Mouse (Mus musculus) liver, embryonic 13.5 days (tissue): ENCODE results near the gene Osbpl10. TPM values are rescaled to one million over a fixed set of nuclear protein-coding genes. Genes with fewer than 3 reads are reported as not detected.

ENCODE experiments used
- ATAC-seq: fragments of 200-750 bp; cut with Nextera tagmentation; 2 replicates; pipeline ENCODE4 v1.8.0; 2017; ENCODE audit warnings: low read depth, mild to moderate bottlenecking, moderate number of reproducible peaks, moderate library complexity
- DNase-seq: peaks from one replicate; pipeline ENCODE4 v3.0.0; 2022
- H3K27ac ChIP-seq: fragments of 300-500 bp; sonication (generic); 2 replicates; pipeline ENCODE4 v1.5.1; 2015; ENCODE audit warnings: moderate library complexity, mild to moderate bottlenecking, inconsistent platforms
- H3K27me3 ChIP-seq: fragments of 300-500 bp; sonication (generic); 2 replicates; pipeline ENCODE4 v1.6.1; 2015; ENCODE audit warnings: mild to moderate bottlenecking, inconsistent platforms
- H3K36me3 ChIP-seq: fragments of 300-500 bp; sonication (generic); 2 replicates; pipeline ENCODE4 v1.6.1; 2015; ENCODE audit warnings: mild to moderate bottlenecking, inconsistent platforms
- H3K4me1 ChIP-seq: fragments of 300-500 bp; sonication (generic); replicated peaks from 2 replicates; pipeline ENCODE4 v1.6.1; 2015; ENCODE audit warnings: inconsistent platforms
- H3K4me2 ChIP-seq: fragments of 300-500 bp; sonication (generic); 2 replicates; pipeline ENCODE4 v1.6.1; 2015; ENCODE audit warnings: inconsistent platforms, mild to moderate bottlenecking, moderate library complexity
- H3K4me3 ChIP-seq: fragments of 300-500 bp; sonication (generic); replicated peaks from 2 replicates; pipeline ENCODE4 v1.5.1; 2015; ENCODE audit warnings: mild to moderate bottlenecking, inconsistent platforms
- H3K9ac ChIP-seq: fragments of 300-500 bp; sonication (generic); 2 replicates; pipeline ENCODE4 v1.6.1; 2015; ENCODE audit warnings: mild to moderate bottlenecking, inconsistent platforms
- H3K9me3 ChIP-seq: fragments of 300-500 bp; sonication (generic); replicated peaks from 2 replicates; pipeline ENCODE4 v1.6.1; 2016; ENCODE audit warnings: inconsistent platforms
- WGBS: fragments of 180-500 bp; shearing (Covaris S2); methylation state at CpG from one replicate; pipeline ENCODE4 v1.1.7; 2015; ENCODE audit not compliant: insufficient replicate concordance; 5-methylcytosine and 5-hydroxymethylcytosine counted together
- polyA plus RNA-seq: library from polyadenylated mRNA; unstranded; fragments of >200 nt; fragmentation: Nextera tagmentation; extraction: Ambion mirVana; gene quantifications from 2 replicates; pipeline ENCODE4 v1.2.1, GENCODE M21; 2015

Gene Osbpl10
- polyA plus RNA-seq, 1 experiment from 2014 or later = 0.32 TPM

GRCm38 (mm10) chr9:115097340-115097739 lies 119.0 kb downstream of the Osbpl10 start:
- H3K4me2 ChIP-seq = no peak overlapping the region
- no peak overlapping the region for H3K27ac ChIP-seq
- no peak overlapping the region for H3K4me3 ChIP-seq
- no peaks in the 10 kb centered on the region for H3K27me3 ChIP-seq
- no peak overlapping the region for H3K9ac ChIP-seq
- no peaks in the 10 kb centered on the region for H3K4me1 ChIP-seq
- no peaks in the 10 kb centered on the region for H3K36me3 ChIP-seq
- ATAC-seq = no peak
- DNase-seq = no peak
- no peaks in the 10 kb centered on the region for H3K9me3 ChIP-seq
- 74% methylated on average over 4 of the region's 4 CpGs for WGBS

- Histone ChIP-seq H3K9ac (no peak overlapping the region), H3K27ac (no peak overlapping the region), H3K4me2 (no peak overlapping the region), H3K4me3 (no peak overlapping the region), H3K4me1 (no peaks in the 10 kb centered on the region), H3K36me3 (no peaks in the 10 kb centered on the region), H3K27me3 (no peaks in the 10 kb centered on the region), H3K9me3 (no peaks in the 10 kb centered on the region)
- ATAC-seq = no peak; the same call in 1 of the 2 replicates
- WGBS = 73% methylated on average over 15 of the region's 15 CpGs
- DNase-seq = no peak
Observed at GRCm38 (mm10) chr9:115100181-115100915, 122.0 kb downstream of the Osbpl10 start.

- no peaks in the 10 kb centered on the region for H3K9me3 ChIP-seq
- no peak for ATAC-seq
- DNase-seq = no peak
- no peak overlapping the region for H3K4me3 ChIP-seq
- no peak overlapping the region for H3K27ac ChIP-seq
- H3K4me1 ChIP-seq = no peaks in the 10 kb centered on the region
- H3K27me3 ChIP-seq = no peaks in the 10 kb centered on the region
- no peaks in the 10 kb centered on the region for H3K36me3 ChIP-seq
- 85% methylated on average over 7 of the region's 7 CpGs for WGBS
- H3K4me2 ChIP-seq = no peak overlapping the region
- H3K9ac ChIP-seq = no peak overlapping the region
Observed at GRCm38 (mm10) chr9:115107430-115107829, 129.1 kb downstream of the Osbpl10 start.

- H3K4me3 ChIP-seq = no peak overlapping the region
- 42% methylated on average over 3 of the region's 3 CpGs for WGBS
Observed at GRCm38 (mm10) chr9:115110655-115111054, 132.3 kb downstream of the Osbpl10 start.

GRCm38 (mm10) chr9:115117314-115117713 lies 138.9 kb downstream of the Osbpl10 start:
- WGBS = 63% methylated on average over 10 of the region's 10 CpGs

More at GRCm38 (mm10) chr9:115110655-115111054, 132.3 kb downstream of the Osbpl10 start:
- Histone ChIP-seq H3K9ac (no peak overlapping the region), H3K27me3 (no peaks in the 10 kb centered on the region), H3K27ac (no peak overlapping the region), H3K36me3 (no peaks in the 10 kb centered on the region), H3K4me1 (0 out of 2 replicates have a peak, but pooled peaks cover 5% of the 10 kb centered on the region), H3K9me3 (no peaks in the 10 kb centered on the region), H3K4me2 (no peak overlapping the region)
- DNase-seq (no peak), ATAC-seq (no peak)

GRCm38 (mm10) chr9:115120276-115120675 lies 141.9 kb downstream of the Osbpl10 start:
- Histone ChIP-seq H3K4me1 (no peaks in the 10 kb centered on the region), H3K27me3 (no peaks in the 10 kb centered on the region), H3K4me2 (no peak overlapping the region), H3K27ac (no peak overlapping the region), H3K36me3 (no peaks in the 10 kb centered on the region), H3K4me3 (no peak overlapping the region), H3K9me3 (no peaks in the 10 kb centered on the region), H3K9ac (no peak overlapping the region)
- DNase-seq (no peak), ATAC-seq (no peak)
- WGBS = 76% methylated on average over 5 of the region's 5 CpGs

More at GRCm38 (mm10) chr9:115117314-115117713, 138.9 kb downstream of the Osbpl10 start:
- Histone ChIP-seq H3K4me2 (no peak overlapping the region), H3K27me3 (no peaks in the 10 kb centered on the region), H3K9me3 (no peaks in the 10 kb centered on the region), H3K4me1 (0 out of 2 replicates have a peak, but pooled peaks cover 5% of the 10 kb centered on the region), H3K4me3 (no peak overlapping the region), H3K9ac (no peak overlapping the region), H3K36me3 (no peaks in the 10 kb centered on the region), H3K27ac (no peak overlapping the region)
- DNase-seq = no peak
- no peak for ATAC-seq

- ATAC-seq (no peak), DNase-seq (no peak)
- Histone ChIP-seq H3K27me3 (no peaks in the 10 kb centered on the region), H3K27ac (no peak overlapping the region), H3K4me1 (no peaks in the 10 kb centered on the region), H3K9me3 (no peaks in the 10 kb centered on the region), H3K4me2 (no peak overlapping the region), H3K9ac (no peak overlapping the region), H3K4me3 (no peak overlapping the region), H3K36me3 (no peaks in the 10 kb centered on the region)
- WGBS = 70% methylated on average over 17 of the region's 17 CpGs
Observed at GRCm38 (mm10) chr9:115120678-115121224, 142.4 kb downstream of the Osbpl10 start.

GRCm38 (mm10) chr9:115127342-115127741 lies 149.0 kb downstream of the Osbpl10 start:
- 75% methylated on average over 10 of the region's 10 CpGs for WGBS
- Histone ChIP-seq H3K4me2 (no peak overlapping the region), H3K9ac (no peak overlapping the region), H3K27ac (no peak overlapping the region), H3K36me3 (no peaks in the 10 kb centered on the region), H3K9me3 (no peaks in the 10 kb centered on the region), H3K27me3 (no peaks in the 10 kb centered on the region), H3K4me1 (no peaks in the 10 kb centered on the region), H3K4me3 (no peak overlapping the region)
- DNase-seq (no peak), ATAC-seq (no peak)

GRCm38 (mm10) chr9:115133926-115134325 lies 155.6 kb downstream of the Osbpl10 start:
- no peak for ATAC-seq
- Histone ChIP-seq H3K27me3 (no peaks in the 10 kb centered on the region), H3K9me3 (no peaks in the 10 kb centered on the region), H3K27ac (no peak overlapping the region), H3K36me3 (no peaks in the 10 kb centered on the region), H3K4me3 (no peak overlapping the region), H3K4me1 (no peaks in the 10 kb centered on the region), H3K9ac (no peak overlapping the region), H3K4me2 (no peak overlapping the region)
- WGBS = 30% methylated on average over 2 of the region's 2 CpGs
- DNase-seq = no peak

- DNase-seq = no peak
- ATAC-seq = no peak
- 70% methylated on average over 4 of the region's 4 CpGs for WGBS
Observed at GRCm38 (mm10) chr9:115134736-115135135, 156.4 kb downstream of the Osbpl10 start.

GRCm38 (mm10) chr9:115135352-115135751 lies 157.0 kb downstream of the Osbpl10 start:
- Histone ChIP-seq H3K27ac (no peak overlapping the region), H3K9ac (no peak overlapping the region), H3K9me3 (no peaks in the 10 kb centered on the region), H3K27me3 (no peaks in the 10 kb centered on the region), H3K4me2 (no peak overlapping the region), H3K36me3 (no peaks in the 10 kb centered on the region), H3K4me3 (no peak overlapping the region), H3K4me1 (no peaks in the 10 kb centered on the region)
- ATAC-seq = no peak
- WGBS = 71% methylated on average over 8 of the region's 8 CpGs
- DNase-seq = no peak

More at GRCm38 (mm10) chr9:115134736-115135135, 156.4 kb downstream of the Osbpl10 start:
- Histone ChIP-seq H3K27ac (no peak overlapping the region), H3K27me3 (no peaks in the 10 kb centered on the region), H3K4me2 (no peak overlapping the region), H3K4me3 (no peak overlapping the region), H3K4me1 (no peaks in the 10 kb centered on the region), H3K36me3 (no peaks in the 10 kb centered on the region), H3K9ac (no peak overlapping the region), H3K9me3 (no peaks in the 10 kb centered on the region)

GRCm38 (mm10) chr9:115137858-115138257 lies 159.5 kb downstream of the Osbpl10 start:
- WGBS = 15% methylated on average over 3 of the region's 3 CpGs
- ATAC-seq = peak; percentile 26; the same call in 1 of the 2 replicates

More at GRCm38 (mm10) chr9:115137858-115138257, 159.5 kb downstream of the Osbpl10 start:
- H3K4me1 ChIP-seq = no peaks in the 10 kb centered on the region
- H3K9ac ChIP-seq = no peak overlapping the region
- H3K36me3 ChIP-seq = no peaks in the 10 kb centered on the region
- no peaks in the 10 kb centered on the region for H3K27me3 ChIP-seq
- no peaks in the 10 kb centered on the region for H3K9me3 ChIP-seq
- no peak overlapping the region for H3K27ac ChIP-seq
- no peak for DNase-seq
- H3K4me3 ChIP-seq = no peak overlapping the region
- H3K4me2 ChIP-seq = no peak overlapping the region
